Mouse (Mus musculus): ENCODE measurements around the gene Sec14l2.

Gene Sec14l2

GRCm38 (mm10) chr11:4099447-4099846 is 23.8 kb downstream of the Sec14l2 start:
- no peak for DNase-seq (ENCODE audit: low read depth, low spot score)

GRCm38 (mm10) chr11:4098816-4099215 is 24.4 kb downstream of the Sec14l2 start:
- no peak for DNase-seq (ENCODE audit: low read depth, low spot score)

GRCm38 (mm10) chr11:4098120-4098519 is 25.1 kb downstream of the Sec14l2 start:
- no peak for DNase-seq (ENCODE audit: low read depth, low spot score)

GRCm38 (mm10) chr11:4097091-4097621 is 26.1 kb downstream of the Sec14l2 start:
- no peak for DNase-seq (ENCODE audit: low read depth, low spot score)

GRCm38 (mm10) chr11:4096054-4096984 is 26.9 kb downstream of the Sec14l2 start:
- peak; percentile 99 for DNase-seq (ENCODE audit: low read depth, low spot score)

GRCm38 (mm10) chr11:4095171-4096053 is 27.8 kb downstream of the Sec14l2 start, which contains the start of gene Mtfp1:
Gene Mtfp1, minus strand, starts transcription at chr11:4095445.
- peak; percentile 55 for DNase-seq (ENCODE audit: low read depth, low spot score)

- DNase-seq (ENCODE audit: low read depth, low spot score), result peak; percentile 93
Observed at GRCm38 (mm10) chr11:4094378-4095170, 28.6 kb downstream of the Sec14l2 start.

- DNase-seq (ENCODE audit: low read depth, low spot score), result no peak
Observed at GRCm38 (mm10) chr11:4093459-4094377, 29.5 kb downstream of the Sec14l2 start.

GRCm38 (mm10) chr11:4087267-4087666 is 35.9 kb downstream of the Sec14l2 start:
- no peak for DNase-seq (ENCODE audit: low read depth, low spot score)

- DNase-seq (ENCODE audit: low read depth, low spot score), result no peak
Observed at GRCm38 (mm10) chr11:4086246-4086645, 37.0 kb downstream of the Sec14l2 start.

GRCm38 (mm10) chr11:4083316-4084078 is 39.7 kb downstream of the Sec14l2 start:
- peak; percentile 83 for DNase-seq (ENCODE audit: low read depth, low spot score)

- peak; percentile 80 for DNase-seq (ENCODE audit: low read depth, low spot score)
Observed at GRCm38 (mm10) chr11:4080219-4080618, 43.0 kb downstream of the Sec14l2 start.

GRCm38 (mm10) chr11:4078267-4078933 is 44.8 kb downstream of the Sec14l2 start:
- no peak for DNase-seq (ENCODE audit: low read depth, low spot score)

GRCm38 (mm10) chr11:4076633-4077032 is 46.6 kb downstream of the Sec14l2 start:
- DNase-seq (ENCODE audit: low read depth, low spot score), result peak; percentile 54

GRCm38 (mm10) chr11:4069664-4070063 is 53.6 kb downstream of the Sec14l2 start:
- DNase-seq (ENCODE audit: low read depth, low spot score), result no peak

- DNase-seq (ENCODE audit: low read depth, low spot score), result no peak
Observed at GRCm38 (mm10) chr11:4064627-4065122, 58.5 kb downstream of the Sec14l2 start, which contains the start of gene Sec14l3. Gene Sec14l3, plus strand, starts transcription at chr11:4064841.

- DNase-seq (ENCODE audit: low read depth, low spot score), result no peak
Observed at GRCm38 (mm10) chr11:4062981-4063380, 60.2 kb downstream of the Sec14l2 start.

- no peak for DNase-seq (ENCODE audit: low read depth, low spot score)
Observed at GRCm38 (mm10) chr11:4062523-4062922, 60.7 kb downstream of the Sec14l2 start.

Data from R1 (cell line).